Mouse (Mus musculus) thymus, adult 2 months (tissue): ENCODE measurements at regions not wholly inside any gene's neighbourhood (a gene's known extent, or its start where the extent isn't known, plus 50 kb on each side); places are given as distances from the start of the nearest gene placed in this dataset.
"Not testable (repeated sequence)": the region's sequence is repeated elsewhere in the genome, so short reads cannot be mapped to it uniquely, and the experiment has no call there.

Source experiments
- DNase-seq: peaks from one replicate; pipeline ENCODE4 v3.0.0; 2021
- H3K27ac ChIP-seq: fragments of 200-500 bp; 2 replicates; pipeline ENCODE4 v1.5.1; 2012; ENCODE audit warnings: low read length, control low read depth; ENCODE audit not compliant: control insufficient read depth, insufficient read depth
- H3K27me3 ChIP-seq: fragments of 200-500 bp; 2 replicates; pipeline ENCODE4 v1.6.1; 2012; ENCODE audit warnings: mild to moderate bottlenecking, low read length, moderate library complexity, mixed read lengths; ENCODE audit not compliant: control insufficient read depth, insufficient read depth
- H3K36me3 ChIP-seq: fragments of 200-500 bp; 2 replicates; pipeline ENCODE4 v1.6.1; 2012; ENCODE audit warnings: mild to moderate bottlenecking, low read length, moderate library complexity; ENCODE audit not compliant: control insufficient read depth, insufficient read depth
- H3K4me1 ChIP-seq: fragments of 200-500 bp; replicated peaks from 2 replicates; pipeline ENCODE4 v1.6.1; 2012; ENCODE audit warnings: low read length; ENCODE audit not compliant: control insufficient read depth, insufficient read depth
- H3K4me3 ChIP-seq: fragments of 200-500 bp; 2 replicates; pipeline ENCODE4 v1.5.1; 2012; ENCODE audit warnings: mild to moderate bottlenecking, low read length, control low read depth, moderate library complexity; ENCODE audit not compliant: control insufficient read depth, insufficient read depth
- CTCF ChIP-seq: fragments of 200-500 bp; IDR thresholded peaks from 2 replicates; pipeline ENCODE4 v1.5.1; 2012; ENCODE audit warnings: mild to moderate bottlenecking, control low read depth, low read length, moderate library complexity, borderline replicate concordance; ENCODE audit not compliant: control insufficient read depth, poor library complexity, insufficient read depth; ENCODE audit errors: extremely low read depth
- POLR2A ChIP-seq: fragments of 200-500 bp; IDR thresholded peaks from 2 replicates; pipeline ENCODE4 v1.6.1; 2012; ENCODE audit warnings: mild to moderate bottlenecking, low read length, control low read depth, moderate library complexity; ENCODE audit not compliant: control insufficient read depth, poor library complexity, insufficient read depth; ENCODE audit errors: extremely low read depth
- WGBS: fragments of 180-500 bp; shearing (Covaris S2); methylation state at CpG from one replicate; pipeline ENCODE4 v1.1.7; 2018; 5-methylcytosine and 5-hydroxymethylcytosine counted together

- Histone ChIP-seq H3K36me3 (no peaks in the 10 kb centered on the region), H3K4me3 (no peak overlapping the region), H3K27ac (no peak overlapping the region), H3K4me1 (no peaks in the 10 kb centered on the region), H3K27me3 (no peaks in the 10 kb centered on the region)
- no peak for DNase-seq
- WGBS: 63% methylated on average over 3 of the region's 3 CpGs
- TF ChIP-seq CTCF (no peak), POLR2A (no peak)
Measured at GRCm38 (mm10) chr15:5872042-5872441, 427.5 kb upstream of the Dab2 start.

- 93% methylated on average over 5 of the region's 5 CpGs for WGBS
Measured at GRCm38 (mm10) chr15:5877749-5878148, 421.8 kb upstream of the Dab2 start.

GRCm38 (mm10) chr15:5891188-5891587, 408.4 kb upstream of the Dab2 start:
- no peaks in the 10 kb centered on the region for H3K36me3 ChIP-seq
- no peak overlapping the region for H3K4me3 ChIP-seq
- WGBS: 91% methylated on average over 3 of the region's 3 CpGs
- no peak for DNase-seq
- H3K27ac ChIP-seq: no peak overlapping the region
- H3K4me1 ChIP-seq: no peaks in the 10 kb centered on the region
- TF ChIP-seq POLR2A (no peak), CTCF (no peak)
- H3K27me3 ChIP-seq: no peaks in the 10 kb centered on the region

More at GRCm38 (mm10) chr15:5877749-5878148, 421.8 kb upstream of the Dab2 start:
- Histone ChIP-seq H3K27ac (no peak overlapping the region), H3K27me3 (no peaks in the 10 kb centered on the region), H3K36me3 (no peaks in the 10 kb centered on the region), H3K4me1 (no peaks in the 10 kb centered on the region), H3K4me3 (no peak overlapping the region)
- DNase-seq: no peak
- no peak for TF ChIP-seq CTCF
- TF ChIP-seq POLR2A: no peak

GRCm38 (mm10) chr15:5892034-5892433, 407.6 kb upstream of the Dab2 start:
- TF ChIP-seq POLR2A: no peak
- no peak for TF ChIP-seq CTCF
- no peak overlapping the region for H3K4me3 ChIP-seq
- no peaks in the 10 kb centered on the region for H3K36me3 ChIP-seq
- 96% methylated on average over 3 of the region's 3 CpGs for WGBS
- H3K27me3 ChIP-seq: no peaks in the 10 kb centered on the region
- no peak overlapping the region for H3K27ac ChIP-seq
- no peaks in the 10 kb centered on the region for H3K4me1 ChIP-seq
- DNase-seq: no peak

- not testable (repeated sequence) for H3K36me3 ChIP-seq, H3K4me3 ChIP-seq, H3K27me3 ChIP-seq, DNase-seq, H3K4me1 ChIP-seq, H3K27ac ChIP-seq
- 97% methylated on average over 5 of the region's 5 CpGs for WGBS
Measured at GRCm38 (mm10) chr15:5895688-5896470, 403.7 kb upstream of the Dab2 start.

- TF ChIP-seq POLR2A (no peak), CTCF (no peak)
- Histone ChIP-seq H3K36me3 (no peaks in the 10 kb centered on the region), H3K4me3 (no peak overlapping the region), H3K27ac (no peak overlapping the region), H3K27me3 (no peaks in the 10 kb centered on the region), H3K4me1 (no peaks in the 10 kb centered on the region)
- DNase-seq: peak; percentile 39
- 7% methylated on average over 2 of the region's 2 CpGs for WGBS
Measured at GRCm38 (mm10) chr15:5915261-5915660, 384.3 kb upstream of the Dab2 start.

GRCm38 (mm10) chr15:5920058-5920457, 379.5 kb upstream of the Dab2 start:
- DNase-seq: no peak
- H3K27ac ChIP-seq: no peak overlapping the region
- TF ChIP-seq CTCF (no peak), POLR2A (no peak)
- H3K27me3 ChIP-seq: no peaks in the 10 kb centered on the region
- no peaks in the 10 kb centered on the region for H3K36me3 ChIP-seq
- H3K4me3 ChIP-seq: no peak overlapping the region
- no peaks in the 10 kb centered on the region for H3K4me1 ChIP-seq
- 77% methylated on average over 4 of the region's 4 CpGs for WGBS
